Mouse (Mus musculus): ENCODE data around the gene Gng7. TPM values are rescaled to one million over a fixed set of nuclear protein-coding genes. Genes with fewer than 3 reads are reported as not detected.
"Not testable (repeated sequence)": the region's sequence is repeated elsewhere in the genome, so short reads cannot be mapped to it uniquely, and the experiment has no call there.

Gene Gng7
- polyA plus RNA-seq, 1 experiment, result 0.83 TPM

- WGBS, result 5% methylated on average over 12 of the region's 12 CpGs
- peak; percentile 40 for DNase-seq (ENCODE audit: low read depth, low spot score)
Observed at GRCm38 (mm10) chr10:80998778-80999177, 16.0 kb downstream of the Gng7 start.

GRCm38 (mm10) chr10:80998021-80998420, 16.7 kb downstream of the Gng7 start:
- no peak for DNase-seq (ENCODE audit: low read depth, low spot score)
- WGBS, result 44% methylated on average over 14 of the region's 14 CpGs

- 77% methylated on average over 8 of the region's 8 CpGs for WGBS
- no peak for DNase-seq (ENCODE audit: low read depth, low spot score)
Observed at GRCm38 (mm10) chr10:80997332-80997731, 17.4 kb downstream of the Gng7 start.

- DNase-seq (ENCODE audit: low read depth, low spot score), result no peak
- WGBS, result 92% methylated on average over 8 of the region's 8 CpGs
Observed at GRCm38 (mm10) chr10:80996501-80996900, 18.2 kb downstream of the Gng7 start.

- no peak for DNase-seq (ENCODE audit: low read depth, low spot score)
- WGBS, result 10% methylated on average over 21 of the region's 21 CpGs
Observed at GRCm38 (mm10) chr10:80995091-80995632, 19.6 kb downstream of the Gng7 start.

- DNase-seq (ENCODE audit: low read depth, low spot score), result no peak
- 29% methylated on average over 4 of the region's 4 CpGs for WGBS
Observed at GRCm38 (mm10) chr10:80994621-80995020, 20.1 kb downstream of the Gng7 start.

GRCm38 (mm10) chr10:80993276-80993675, 21.5 kb downstream of the Gng7 start:
- 73% methylated on average over 5 of the region's 5 CpGs for WGBS

GRCm38 (mm10) chr10:80991945-80992344, 22.8 kb downstream of the Gng7 start:
- whole genome bisulfite sequencing, result 84% methylated on average over 1 of the region's 1 CpGs
- DNase-seq (ENCODE audit: low read depth, low spot score), result no peak

More at GRCm38 (mm10) chr10:80993276-80993675, 21.5 kb downstream of the Gng7 start:
- no peak for DNase-seq (ENCODE audit: low read depth, low spot score)

GRCm38 (mm10) chr10:80991007-80991406, 23.7 kb downstream of the Gng7 start:
- WGBS, result 12% methylated on average over 3 of the region's 3 CpGs
- no peak for DNase-seq (ENCODE audit: low read depth, low spot score)

GRCm38 (mm10) chr10:80990406-80990805, 24.3 kb downstream of the Gng7 start:
- no peak for DNase-seq (ENCODE audit: low read depth, low spot score)
- WGBS, result 74% methylated on average over 7 of the region's 7 CpGs

- not testable (repeated sequence) for DNase-seq (ENCODE audit: low read depth, low spot score)
- 46% methylated on average over 4 of the region's 4 CpGs for WGBS
Observed at GRCm38 (mm10) chr10:80989854-80990253, 24.9 kb downstream of the Gng7 start.

GRCm38 (mm10) chr10:80989446-80989845, 25.3 kb downstream of the Gng7 start:
- WGBS, result 60% methylated on average over 6 of the region's 6 CpGs
- no peak for DNase-seq (ENCODE audit: low read depth, low spot score)

- no peak for DNase-seq (ENCODE audit: low read depth, low spot score)
Observed at GRCm38 (mm10) chr10:80987709-80988441, 26.9 kb downstream of the Gng7 start.

GRCm38 (mm10) chr10:80986754-80987153, 28.0 kb downstream of the Gng7 start:
- 26% methylated on average over 6 of the region's 6 CpGs for WGBS
- DNase-seq (ENCODE audit: low read depth, low spot score), result peak; percentile 75

More at GRCm38 (mm10) chr10:80987709-80988441, 26.9 kb downstream of the Gng7 start:
- WGBS, result 9% methylated on average over 10 of the region's 10 CpGs

GRCm38 (mm10) chr10:80985970-80986701, 28.6 kb downstream of the Gng7 start:
- WGBS, result 14% methylated on average over 13 of the region's 13 CpGs
- DNase-seq (ENCODE audit: low read depth, low spot score), result no peak

- no peak for DNase-seq (ENCODE audit: low read depth, low spot score)
- 7% methylated on average over 37 of the region's 37 CpGs for WGBS
Observed at GRCm38 (mm10) chr10:80985241-80985969, 29.3 kb downstream of the Gng7 start.

- no peak for DNase-seq (ENCODE audit: low read depth, low spot score)
- 92% methylated on average over 12 of the region's 12 CpGs for WGBS
Observed at GRCm38 (mm10) chr10:80984223-80984622, 30.5 kb downstream of the Gng7 start.

GRCm38 (mm10) chr10:80982381-80982780, 32.4 kb downstream of the Gng7 start:
- WGBS, result 42% methylated on average over 4 of the region's 4 CpGs
- peak; percentile 78 for DNase-seq (ENCODE audit: low read depth, low spot score)

GRCm38 (mm10) chr10:80981564-80982112, 33.1 kb downstream of the Gng7 start:
- DNase-seq (ENCODE audit: low read depth, low spot score), result no peak
- 60% methylated on average over 7 of the region's 7 CpGs for WGBS

GRCm38 (mm10) chr10:80975478-80975877, 39.3 kb downstream of the Gng7 start:
- 32% methylated on average over 11 of the region's 11 CpGs for WGBS
- peak; percentile 94 for DNase-seq (ENCODE audit: low read depth, low spot score)
